Mouse (Mus musculus): Measurements from ENCODE around the gene Zan.

DNA sequence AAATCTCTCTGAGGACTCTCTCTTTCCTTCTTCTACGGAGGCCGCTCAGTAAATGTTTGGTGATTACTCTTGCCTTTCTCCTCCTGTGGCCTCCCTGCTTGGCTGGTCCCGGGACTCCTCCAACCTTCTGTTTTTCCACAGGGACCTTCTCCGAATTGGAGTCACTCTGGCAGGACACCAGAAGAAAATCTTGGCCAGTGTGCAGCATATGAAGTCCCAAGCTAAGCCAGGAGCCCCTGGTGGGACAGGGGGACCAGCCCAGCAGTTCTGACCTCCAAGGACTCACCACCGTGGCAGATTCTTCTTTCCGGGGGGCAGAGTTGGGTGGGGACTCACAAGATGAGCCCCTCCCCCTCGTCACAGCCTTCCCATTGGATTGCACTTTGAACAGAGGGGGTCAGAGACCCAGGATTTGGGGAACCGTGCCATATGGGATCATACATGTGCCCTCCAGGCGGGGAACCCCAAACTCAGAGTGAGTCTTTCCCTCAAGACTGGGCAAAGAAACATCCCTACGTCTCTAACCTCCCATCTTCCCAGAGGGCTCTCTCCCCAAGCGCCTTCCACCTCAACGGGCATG, 103.4 kb downstream of the Zan start:
- no peak for TF ChIP-seq MAFK (IDR thresholded peaks at IDR 0.05; ENCODE audit: insufficient replicate concordance, low read length)
- no peak for TF ChIP-seq NRF1 (IDR thresholded peaks at IDR 0.05; ENCODE audit: low read depth, low read length)
- no peak for TF ChIP-seq E2F4 (IDR thresholded peaks at IDR 0.05; ENCODE audit: insufficient replicate concordance, low read depth, low read length)
- TF ChIP-seq CTCF (conservative IDR thresholded peaks at IDR 0.05 in 1 of 2, IDR thresholded peaks at IDR 0.05 in 1 of 2; ENCODE audit: low read depth in 2 of 2, low read length in 2 of 2), result no peak
- TF ChIP-seq MEF2A (IDR thresholded peaks at IDR 0.05; ENCODE audit: borderline replicate concordance, low read depth, low read length), result no peak
- TF ChIP-seq USF2 (conservative IDR thresholded peaks at IDR 0.05; ENCODE audit: low read depth, low read length), result no peak
- TF ChIP-seq TBP (conservative IDR thresholded peaks at IDR 0.05; ENCODE audit: low read depth, low read length), result no peak
- no peak for TF ChIP-seq MYC (IDR thresholded peaks at IDR 0.05; ENCODE audit: low read depth, low read length)
- TF ChIP-seq POLR2A (IDR thresholded peaks at IDR 0.05; ENCODE audit: low read depth, low read length), result no peak
- TF ChIP-seq TCF12 (IDR thresholded peaks at IDR 0.05; ENCODE audit: low read depth, low read length), result no peak
- TF ChIP-seq GABPA (IDR thresholded peaks at IDR 0.05; ENCODE audit: insufficient replicate concordance, low read depth, low read length), result no peak

Data from CH12.LX (cell line).